Mouse (Mus musculus): ENCODE data around the gene 5430419D17Rik. TPM values are rescaled to one million over a fixed set of nuclear protein-coding genes. Genes with fewer than 3 reads are reported as not detected.

5430419D17Rik gene
- 0.25 and 0.30 TPM in 2 replicates for polyA plus RNA-seq (2015; fragmentation: Nextera tagmentation; extraction: Ambion mirVana)

GRCm38 (mm10) chr7:131174121-131174520 lies at the start of gene 5430419D17Rik:
5430419D17Rik (plus strand) TSS chr7:131174402.
- H3K9ac ChIP-seq: no peak within 1 kb of the TSS
- H3K27ac ChIP-seq: no peak within 1 kb of the TSS
- no peaks in the 10 kb centered on the region for H3K27me3 ChIP-seq
- H3K4me1 ChIP-seq (replicated peaks): no peaks in the 10 kb centered on the region
- H3K4me2 ChIP-seq: no peak within 1 kb of the TSS
- no peaks in the 10 kb centered on the region for H3K36me3 ChIP-seq
- ATAC-seq (replicated peaks; ENCODE audit: insufficient number of reproducible peaks, insufficient read depth, low FRiP score, low read depth): no peak
- no peak within 1 kb of the TSS for H3K4me3 ChIP-seq
- WGBS: 83% methylated on average over 9 of the region's 9 CpGs
- no peaks in the 10 kb centered on the region for H3K9me3 ChIP-seq (replicated peaks)

- H3K4me1 ChIP-seq (replicated peaks): no peaks in the 10 kb centered on the region
- no peak overlapping the region for H3K4me3 ChIP-seq
- no peaks in the 10 kb centered on the region for H3K36me3 ChIP-seq
- no peak overlapping the region for H3K4me2 ChIP-seq
- H3K27me3 ChIP-seq: no peaks in the 10 kb centered on the region; the same call in 1 of the 2 replicates
- no peaks in the 10 kb centered on the region for H3K9me3 ChIP-seq (replicated peaks)
- no peak overlapping the region for H3K27ac ChIP-seq
- no peak overlapping the region for H3K9ac ChIP-seq
- 41% methylated on average over 12 of the region's 12 CpGs for WGBS
- peak; percentile 66; the same call in 1 of the 2 replicates for ATAC-seq (replicated peaks; ENCODE audit: insufficient number of reproducible peaks, insufficient read depth, low FRiP score, low read depth)
Measured at GRCm38 (mm10) chr7:131130021-131130420, 44.2 kb upstream of the 5430419D17Rik start.

- H3K27me3 ChIP-seq: no peaks in the 10 kb centered on the region; the same call in 1 of the 2 replicates
Measured at GRCm38 (mm10) chr7:131133181-131133580, 41.0 kb upstream of the 5430419D17Rik start.

GRCm38 (mm10) chr7:131146214-131146613 lies 28.0 kb upstream of the 5430419D17Rik start, which contains the start of gene 4933402N03Rik:
4933402N03Rik (minus strand) TSS chr7:131146314.
- Histone ChIP-seq H3K4me2 (no peak within 1 kb of the TSS), H3K9ac (no peak within 1 kb of the TSS), H3K9me3 (replicated peaks) (no peaks in the 10 kb centered on the region), H3K4me1 (replicated peaks) (no peaks in the 10 kb centered on the region), H3K27me3 (peaks cover 7% of the 10 kb centered on the region; the same call in 1 of the 2 replicates), H3K27ac (no peak within 1 kb of the TSS), H3K36me3 (no peaks in the 10 kb centered on the region), H3K4me3 (no peak within 1 kb of the TSS)
- no peak for ATAC-seq (replicated peaks; ENCODE audit: insufficient number of reproducible peaks, insufficient read depth, low FRiP score, low read depth)
- WGBS: 80% methylated on average over 2 of the region's 2 CpGs

More at GRCm38 (mm10) chr7:131133181-131133580, 41.0 kb upstream of the 5430419D17Rik start:
- Histone ChIP-seq H3K9me3 (replicated peaks) (no peaks in the 10 kb centered on the region), H3K4me2 (no peak overlapping the region), H3K4me3 (no peak overlapping the region), H3K9ac (no peak overlapping the region), H3K36me3 (no peaks in the 10 kb centered on the region), H3K4me1 (replicated peaks) (no peaks in the 10 kb centered on the region), H3K27ac (no peak overlapping the region)
- no peak for ATAC-seq (replicated peaks; ENCODE audit: insufficient number of reproducible peaks, insufficient read depth, low FRiP score, low read depth)
- 63% methylated on average over 3 of the region's 3 CpGs for WGBS

GRCm38 (mm10) chr7:131150179-131150578 lies 24.0 kb upstream of the 5430419D17Rik start:
- Histone ChIP-seq H3K36me3 (no peaks in the 10 kb centered on the region), H3K4me2 (no peak overlapping the region), H3K9ac (no peak overlapping the region), H3K9me3 (replicated peaks) (no peaks in the 10 kb centered on the region), H3K27ac (no peak overlapping the region), H3K27me3 (peaks cover 7% of the 10 kb centered on the region; the same call in 1 of the 2 replicates), H3K4me3 (no peak overlapping the region), H3K4me1 (replicated peaks) (no peaks in the 10 kb centered on the region)
- no peak for ATAC-seq (replicated peaks; ENCODE audit: insufficient number of reproducible peaks, insufficient read depth, low FRiP score, low read depth)
- WGBS: 70% methylated on average over 3 of the region's 3 CpGs

- Histone ChIP-seq H3K4me2 (no peak overlapping the region), H3K9ac (no peak overlapping the region), H3K4me3 (no peak overlapping the region), H3K27ac (no peak overlapping the region), H3K4me1 (replicated peaks) (no peaks in the 10 kb centered on the region), H3K9me3 (replicated peaks) (no peaks in the 10 kb centered on the region), H3K27me3 (no peaks in the 10 kb centered on the region), H3K36me3 (no peaks in the 10 kb centered on the region)
- no peak for ATAC-seq (replicated peaks; ENCODE audit: insufficient number of reproducible peaks, insufficient read depth, low FRiP score, low read depth)
- WGBS: 64% methylated on average over 5 of the region's 5 CpGs
Measured at GRCm38 (mm10) chr7:131153044-131153443, 21.2 kb upstream of the 5430419D17Rik start.

- no peak overlapping the region for H3K9ac ChIP-seq
- H3K4me3 ChIP-seq: no peak overlapping the region
- no peaks in the 10 kb centered on the region for H3K27me3 ChIP-seq
- H3K9me3 ChIP-seq (replicated peaks): no peaks in the 10 kb centered on the region
- no peak for ATAC-seq (replicated peaks; ENCODE audit: insufficient number of reproducible peaks, insufficient read depth, low FRiP score, low read depth)
- no peak overlapping the region for H3K4me2 ChIP-seq
- H3K36me3 ChIP-seq: no peaks in the 10 kb centered on the region
- 56% methylated on average over 7 of the region's 7 CpGs for WGBS
- no peak overlapping the region for H3K27ac ChIP-seq
- H3K4me1 ChIP-seq (replicated peaks): no peaks in the 10 kb centered on the region
Measured at GRCm38 (mm10) chr7:131162251-131162650, 12.0 kb upstream of the 5430419D17Rik start.

GRCm38 (mm10) chr7:131167771-131168170 lies 6.4 kb upstream of the 5430419D17Rik start:
- WGBS: 65% methylated on average over 3 of the region's 3 CpGs

GRCm38 (mm10) chr7:131169099-131169498 lies 5.1 kb upstream of the 5430419D17Rik start:
- no peak overlapping the region for H3K4me2 ChIP-seq
- no peaks in the 10 kb centered on the region for H3K36me3 ChIP-seq
- no peak for ATAC-seq (replicated peaks; ENCODE audit: insufficient number of reproducible peaks, insufficient read depth, low FRiP score, low read depth)
- no peaks in the 10 kb centered on the region for H3K9me3 ChIP-seq (replicated peaks)
- WGBS: 37% methylated on average over 2 of the region's 2 CpGs
- H3K27ac ChIP-seq: no peak overlapping the region
- no peaks in the 10 kb centered on the region for H3K27me3 ChIP-seq
- H3K9ac ChIP-seq: no peak overlapping the region
- no peak overlapping the region for H3K4me3 ChIP-seq
- H3K4me1 ChIP-seq (replicated peaks): no peaks in the 10 kb centered on the region

More at GRCm38 (mm10) chr7:131167771-131168170, 6.4 kb upstream of the 5430419D17Rik start:
- H3K9me3 ChIP-seq (replicated peaks): no peaks in the 10 kb centered on the region
- no peak overlapping the region for H3K4me3 ChIP-seq
- no peaks in the 10 kb centered on the region for H3K27me3 ChIP-seq
- H3K4me1 ChIP-seq (replicated peaks): no peaks in the 10 kb centered on the region
- H3K4me2 ChIP-seq: no peak overlapping the region
- no peak for ATAC-seq (replicated peaks; ENCODE audit: insufficient number of reproducible peaks, insufficient read depth, low FRiP score, low read depth)
- H3K36me3 ChIP-seq: no peaks in the 10 kb centered on the region
- no peak overlapping the region for H3K27ac ChIP-seq
- no peak overlapping the region for H3K9ac ChIP-seq

- Histone ChIP-seq H3K27ac (no peak overlapping the region), H3K9ac (no peak overlapping the region), H3K27me3 (no peaks in the 10 kb centered on the region), H3K36me3 (no peaks in the 10 kb centered on the region), H3K4me1 (replicated peaks) (no peaks in the 10 kb centered on the region), H3K9me3 (replicated peaks) (no peaks in the 10 kb centered on the region), H3K4me2 (no peak overlapping the region), H3K4me3 (no peak overlapping the region)
- ATAC-seq (replicated peaks; ENCODE audit: insufficient number of reproducible peaks, insufficient read depth, low FRiP score, low read depth): no peak
- WGBS: 40% methylated on average over 4 of the region's 4 CpGs
Measured at GRCm38 (mm10) chr7:131182685-131183084, 8.5 kb downstream of the 5430419D17Rik start.

GRCm38 (mm10) chr7:131184339-131184738 lies 10.1 kb downstream of the 5430419D17Rik start:
- H3K36me3 ChIP-seq: no peaks in the 10 kb centered on the region
- H3K4me1 ChIP-seq (replicated peaks): no peaks in the 10 kb centered on the region
- H3K9me3 ChIP-seq (replicated peaks): no peaks in the 10 kb centered on the region
- no peak overlapping the region for H3K4me3 ChIP-seq
- H3K4me2 ChIP-seq: no peak overlapping the region
- 58% methylated on average over 8 of the region's 8 CpGs for WGBS
- H3K27ac ChIP-seq: no peak overlapping the region
- no peaks in the 10 kb centered on the region for H3K27me3 ChIP-seq
- H3K9ac ChIP-seq: no peak overlapping the region
- no peak for ATAC-seq (replicated peaks; ENCODE audit: insufficient number of reproducible peaks, insufficient read depth, low FRiP score, low read depth)

GRCm38 (mm10) chr7:131187047-131187446 lies 12.8 kb downstream of the 5430419D17Rik start:
- Histone ChIP-seq H3K9ac (no peak overlapping the region), H3K4me1 (replicated peaks) (no peaks in the 10 kb centered on the region), H3K4me2 (no peak overlapping the region), H3K36me3 (no peaks in the 10 kb centered on the region), H3K9me3 (replicated peaks) (no peaks in the 10 kb centered on the region), H3K4me3 (no peak overlapping the region), H3K27me3 (no peaks in the 10 kb centered on the region), H3K27ac (no peak overlapping the region)
- WGBS: 66% methylated on average over 8 of the region's 8 CpGs
- ATAC-seq (replicated peaks; ENCODE audit: insufficient number of reproducible peaks, insufficient read depth, low FRiP score, low read depth): no peak

Measured in heart, embryonic 15.5 days (tissue).